Mouse (Mus musculus): Measurements from ENCODE around the gene Acbd6. TPM values are rescaled to one million over a fixed set of nuclear protein-coding genes. Genes with fewer than 3 reads are reported as not detected.

Acbd6 gene
- polyA plus RNA-seq, 1 experiment from 2014 or later: 70.8 TPM

DNA sequence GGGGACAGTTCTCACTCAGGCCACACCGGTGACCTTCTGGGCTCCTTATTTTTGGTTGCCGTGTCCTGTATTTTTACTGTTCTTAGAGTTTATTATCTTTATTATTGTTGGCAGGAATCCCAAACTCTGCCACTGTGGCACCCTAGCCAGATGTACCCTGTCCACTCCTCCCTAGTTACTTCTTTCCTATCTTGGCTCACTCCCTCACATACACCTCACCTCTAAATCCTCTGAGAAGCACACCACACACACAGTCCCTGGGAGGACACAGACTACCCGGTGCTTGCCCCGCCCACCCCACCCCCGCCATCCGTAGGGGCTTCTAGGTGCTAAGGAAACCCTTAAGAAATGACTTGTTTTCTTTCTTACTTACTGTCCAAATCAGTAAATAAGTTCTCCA lies 117.7 kb downstream of the Acbd6 start:
- H3K4me2 ChIP-seq: no peak overlapping the region
- ATAC-seq (ENCODE audit: borderline replicate concordance, extremely low read depth, low FRiP score, low TSS enrichment): no peak
- WGBS: 71% methylated on average over 6 of the region's 6 CpGs

DNA sequence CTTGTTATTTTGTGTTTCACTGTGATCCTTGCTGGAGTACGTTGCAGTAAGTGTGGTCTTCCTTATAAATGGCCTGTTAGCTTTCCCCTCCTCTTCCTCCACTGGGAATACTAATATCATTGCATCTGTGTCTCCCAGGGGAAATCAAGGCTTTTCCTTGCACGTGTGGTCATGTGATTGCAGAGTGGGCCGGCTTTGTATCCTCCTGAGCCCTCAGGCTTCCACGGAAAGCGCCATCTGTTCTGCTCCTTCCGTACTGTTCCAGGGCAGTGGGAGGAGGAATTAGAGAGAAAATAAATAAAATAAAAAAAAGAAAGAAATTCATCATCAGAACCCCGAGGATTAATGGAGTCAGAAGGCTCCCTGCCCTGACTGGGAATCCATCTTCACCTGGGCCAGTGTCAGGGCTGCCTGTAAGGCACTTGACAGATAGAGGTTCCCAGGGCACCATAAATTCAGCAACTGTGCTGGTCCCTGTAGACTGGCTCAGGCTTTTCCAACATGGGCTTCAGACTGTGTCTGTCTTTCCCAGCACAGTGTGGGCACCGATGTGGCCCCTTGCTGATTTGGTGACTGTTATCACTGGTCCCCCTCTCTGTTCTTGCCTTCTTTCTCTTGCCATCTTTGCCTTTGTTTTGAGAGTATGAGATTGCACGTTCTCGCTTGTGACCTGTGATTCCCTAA lies 123.3 kb downstream of the Acbd6 start:
- no peak overlapping the region for H3K4me2 ChIP-seq
- no peak overlapping the region for H3K27ac ChIP-seq
- no peaks in the 10 kb centered on the region for H3K9me3 ChIP-seq
- H3K4me3 ChIP-seq: no peak overlapping the region
- H3K9ac ChIP-seq: no peak overlapping the region
- no peak for ATAC-seq (ENCODE audit: borderline replicate concordance, extremely low read depth, low FRiP score, low TSS enrichment)
- WGBS: 60% methylated on average over 10 of the region's 10 CpGs
- no peaks in the 10 kb centered on the region for H3K4me1 ChIP-seq
- H3K27me3 ChIP-seq: no peaks in the 10 kb centered on the region
- no peaks in the 10 kb centered on the region for H3K36me3 ChIP-seq

More for the DNA sequence above, 117.7 kb downstream of the Acbd6 start:
- H3K9me3 ChIP-seq: no peaks in the 10 kb centered on the region
- H3K27me3 ChIP-seq: no peaks in the 10 kb centered on the region
- H3K9ac ChIP-seq: no peak overlapping the region
- no peaks in the 10 kb centered on the region for H3K4me1 ChIP-seq
- H3K36me3 ChIP-seq: no peaks in the 10 kb centered on the region
- H3K27ac ChIP-seq: no peak overlapping the region
- H3K4me3 ChIP-seq: no peak overlapping the region

DNA sequence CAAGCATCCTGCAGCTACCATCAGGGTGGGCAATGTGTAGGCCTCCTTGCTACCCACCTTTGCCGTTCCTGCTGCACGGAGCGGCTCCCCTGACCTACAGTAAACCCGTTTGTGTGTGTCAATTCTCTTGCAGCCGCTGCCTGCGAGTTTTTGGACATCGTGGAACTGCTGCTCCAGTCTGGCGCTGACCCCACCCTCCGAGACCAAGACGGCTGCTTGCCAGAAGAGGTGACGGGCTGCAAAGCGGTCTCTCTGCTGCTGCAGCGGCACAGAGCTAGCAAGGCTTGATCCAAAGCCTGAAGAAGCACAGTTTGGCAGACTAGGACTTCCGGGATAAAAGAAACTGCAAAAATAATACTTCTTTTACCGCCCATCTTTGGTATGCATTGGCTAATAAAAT lies 128.9 kb downstream of the Acbd6 start:
- no peak overlapping the region for H3K9ac ChIP-seq
- no peaks in the 10 kb centered on the region for H3K36me3 ChIP-seq
- 0 out of 2 replicates have a peak, but pooled peaks cover 6% of the 10 kb centered on the region for H3K4me1 ChIP-seq
- no peaks in the 10 kb centered on the region for H3K9me3 ChIP-seq
- no peaks in the 10 kb centered on the region for H3K27me3 ChIP-seq
- ATAC-seq (ENCODE audit: borderline replicate concordance, extremely low read depth, low FRiP score, low TSS enrichment): no peak
- H3K4me2 ChIP-seq: no peak overlapping the region
- H3K27ac ChIP-seq: no peak overlapping the region
- 61% methylated on average over 15 of the region's 15 CpGs for WGBS
- no peak overlapping the region for H3K4me3 ChIP-seq

DNA sequence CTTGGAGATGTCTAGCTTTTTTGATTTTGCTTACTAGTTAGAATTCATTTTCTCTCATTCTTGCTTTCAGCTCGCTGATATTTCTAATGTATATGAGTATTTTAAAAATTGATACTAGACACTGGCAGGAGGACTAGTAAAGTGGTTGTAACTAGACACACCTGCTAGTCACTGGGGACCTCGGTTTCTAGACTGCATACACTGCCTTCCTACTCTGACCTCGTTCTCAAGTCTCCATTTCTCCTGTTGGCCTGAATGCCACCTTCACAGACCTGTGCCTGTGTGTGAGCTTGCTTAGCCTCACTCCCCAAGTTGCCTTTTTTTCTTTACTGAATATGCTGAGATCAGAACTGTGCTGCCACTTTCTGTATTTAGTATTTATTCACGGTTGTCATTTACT lies 131.2 kb downstream of the Acbd6 start:
- Histone ChIP-seq H3K4me1 (peaks cover 11% of the 10 kb centered on the region; the same call in 1 of the 2 replicates), H3K9me3 (no peaks in the 10 kb centered on the region), H3K36me3 (no peaks in the 10 kb centered on the region), H3K27me3 (no peaks in the 10 kb centered on the region), H3K27ac (no peak overlapping the region), H3K4me3 (no peak overlapping the region), H3K9ac (no peak overlapping the region), H3K4me2 (no peak overlapping the region)
- 76% methylated on average over 4 of the region's 4 CpGs for WGBS
- ATAC-seq (ENCODE audit: borderline replicate concordance, extremely low read depth, low FRiP score, low TSS enrichment): no peak

DNA sequence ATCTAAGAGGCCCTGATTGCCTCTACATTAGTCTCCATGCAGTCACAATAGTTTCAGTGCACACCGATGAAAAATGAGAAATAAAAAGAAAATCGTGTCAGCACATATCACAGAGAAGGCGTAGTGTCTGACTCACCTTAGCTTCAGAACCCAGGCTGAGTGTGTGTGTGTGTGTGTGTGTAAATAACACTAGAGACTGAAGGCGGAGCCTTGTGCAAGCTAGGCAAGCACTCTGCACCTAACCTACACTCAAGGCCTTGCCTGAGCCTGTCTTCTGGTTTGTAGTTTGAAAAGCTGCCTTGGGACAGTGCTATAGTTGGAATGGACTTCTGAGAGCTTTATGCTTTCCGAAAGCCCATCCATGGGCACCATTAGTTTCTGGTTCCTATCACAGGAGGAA lies 131.6 kb downstream of the Acbd6 start:
- Histone ChIP-seq H3K4me2 (no peak overlapping the region), H3K9me3 (no peaks in the 10 kb centered on the region), H3K9ac (no peak overlapping the region), H3K27me3 (no peaks in the 10 kb centered on the region), H3K4me3 (no peak overlapping the region), H3K4me1 (peaks cover 11% of the 10 kb centered on the region; the same call in 1 of the 2 replicates), H3K36me3 (no peaks in the 10 kb centered on the region), H3K27ac (no peak overlapping the region)
- ATAC-seq (ENCODE audit: borderline replicate concordance, extremely low read depth, low FRiP score, low TSS enrichment): no peak
- WGBS: 80% methylated on average over 5 of the region's 5 CpGs

- no peak for ATAC-seq (ENCODE audit: borderline replicate concordance, extremely low read depth, low FRiP score, low TSS enrichment)
- Histone ChIP-seq H3K9me3 (no peaks in the 10 kb centered on the region), H3K36me3 (no peaks in the 10 kb centered on the region), H3K27ac (no peak overlapping the region), H3K27me3 (no peaks in the 10 kb centered on the region), H3K4me3 (no peak overlapping the region), H3K4me1 (peaks cover 5% of the 10 kb centered on the region; the same call in 1 of the 2 replicates), H3K9ac (no peak overlapping the region), H3K4me2 (no peak overlapping the region)
- 87% methylated on average over 6 of the region's 6 CpGs for WGBS
These were observed 134.3 kb downstream of the Acbd6 start for GRCm38 (mm10) chr1:155692230-155692629.

DNA sequence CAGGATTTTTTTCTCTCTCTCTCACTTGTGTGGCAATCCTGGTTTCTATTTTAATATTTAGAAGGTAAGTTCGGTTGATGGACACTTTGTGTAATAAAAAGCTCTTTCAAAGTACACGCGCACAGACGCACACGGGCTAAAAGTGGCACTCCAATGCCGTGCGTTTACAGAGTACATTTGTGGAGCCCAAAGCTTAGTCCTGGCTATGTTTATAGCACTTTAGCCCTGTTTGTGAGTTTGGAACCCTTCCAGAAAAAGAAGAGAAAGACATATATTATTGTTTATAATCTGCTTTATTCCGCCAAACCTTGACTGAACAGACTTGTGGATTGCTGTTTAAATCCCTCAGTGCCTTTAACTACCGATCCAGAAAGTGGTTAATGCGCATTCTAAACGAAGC lies 135.1 kb downstream of the Acbd6 start:
- H3K27me3 ChIP-seq: no peaks in the 10 kb centered on the region
- no peak overlapping the region for H3K9ac ChIP-seq
- peaks cover 5% of the 10 kb centered on the region; the same call in 1 of the 2 replicates for H3K4me1 ChIP-seq
- no peak for ATAC-seq (ENCODE audit: borderline replicate concordance, extremely low read depth, low FRiP score, low TSS enrichment)
- WGBS: 31% methylated on average over 11 of the region's 11 CpGs
- no peak overlapping the region for H3K4me3 ChIP-seq
- H3K9me3 ChIP-seq: no peaks in the 10 kb centered on the region
- no peaks in the 10 kb centered on the region for H3K36me3 ChIP-seq
- no peak overlapping the region for H3K27ac ChIP-seq
- H3K4me2 ChIP-seq: peak overlapping the region; percentile 9; the same call in 1 of the 2 replicates

- 29% methylated on average over 5 of the region's 5 CpGs for WGBS
- 0 out of 2 replicates have a peak, but pooled peaks have one; percentile 35 for ATAC-seq (ENCODE audit: borderline replicate concordance, extremely low read depth, low FRiP score, low TSS enrichment)
- H3K27me3 ChIP-seq: no peaks in the 10 kb centered on the region
- no peaks in the 10 kb centered on the region for H3K9me3 ChIP-seq
- H3K36me3 ChIP-seq: no peaks in the 10 kb centered on the region
- peak overlapping the region; percentile 9; the same call in 1 of the 2 replicates for H3K4me2 ChIP-seq
- H3K4me3 ChIP-seq: no peak overlapping the region
- H3K9ac ChIP-seq: no peak overlapping the region
- H3K27ac ChIP-seq: no peak overlapping the region
- H3K4me1 ChIP-seq: peaks cover 9% of the 10 kb centered on the region; the same call in 1 of the 2 replicates
These were observed 135.5 kb downstream of the Acbd6 start for GRCm38 (mm10) chr1:155693443-155693842.

GRCm38 (mm10) chr1:155698373-155699159 lies 140.6 kb downstream of the Acbd6 start:
- H3K27me3 ChIP-seq: no peaks in the 10 kb centered on the region
- no peak overlapping the region for H3K9ac ChIP-seq
- no peak overlapping the region for H3K27ac ChIP-seq
- 54% methylated on average over 17 of the region's 17 CpGs for WGBS
- H3K36me3 ChIP-seq: no peaks in the 10 kb centered on the region
- no peak overlapping the region for H3K4me3 ChIP-seq
- H3K9me3 ChIP-seq: no peaks in the 10 kb centered on the region
- peaks cover 9% of the 10 kb centered on the region; the same call in 1 of the 2 replicates for H3K4me1 ChIP-seq
- H3K4me2 ChIP-seq: no peak overlapping the region
- no peak for ATAC-seq (ENCODE audit: borderline replicate concordance, extremely low read depth, low FRiP score, low TSS enrichment)

- peaks cover 9% of the 10 kb centered on the region; the same call in 1 of the 2 replicates for H3K4me1 ChIP-seq
- no peak overlapping the region for H3K4me2 ChIP-seq
- no peak overlapping the region for H3K4me3 ChIP-seq
- H3K9ac ChIP-seq: no peak overlapping the region
- H3K9me3 ChIP-seq: no peaks in the 10 kb centered on the region
- no peaks in the 10 kb centered on the region for H3K27me3 ChIP-seq
- H3K36me3 ChIP-seq: no peaks in the 10 kb centered on the region
- no peak overlapping the region for H3K27ac ChIP-seq
- ATAC-seq (ENCODE audit: borderline replicate concordance, extremely low read depth, low FRiP score, low TSS enrichment): no peak
These were observed 143.0 kb downstream of the Acbd6 start for GRCm38 (mm10) chr1:155700886-155701285.

DNA sequence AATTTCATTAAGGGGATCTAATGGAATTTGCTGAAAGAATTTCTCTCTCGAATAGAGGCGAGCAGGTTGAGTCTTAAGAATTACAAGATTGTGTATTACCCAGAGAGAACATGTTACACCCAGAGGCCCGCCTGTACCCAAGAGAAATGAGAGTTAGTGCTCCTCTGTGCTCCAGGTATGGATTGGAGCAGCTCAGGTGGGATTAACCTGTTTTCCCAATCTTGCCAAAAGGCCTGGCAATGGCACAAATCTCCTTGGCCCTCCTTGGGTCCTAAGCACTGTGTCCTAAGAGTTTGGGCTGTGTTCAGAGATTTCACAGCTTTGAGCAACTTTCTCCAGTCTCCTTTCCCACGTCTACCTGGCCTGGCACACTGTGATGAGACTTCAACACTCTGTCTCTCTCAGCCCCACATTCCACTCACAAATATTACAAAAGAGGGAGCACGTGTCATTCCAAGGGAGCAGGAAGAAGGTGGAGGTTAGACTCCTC lies 145.3 kb downstream of the Acbd6 start:
- no peak overlapping the region for H3K4me2 ChIP-seq
- peaks cover 7% of the 10 kb centered on the region; the same call in 1 of the 2 replicates for H3K4me1 ChIP-seq
- no peak for ATAC-seq (ENCODE audit: borderline replicate concordance, extremely low read depth, low FRiP score, low TSS enrichment)
- no peaks in the 10 kb centered on the region for H3K27me3 ChIP-seq
- H3K36me3 ChIP-seq: no peaks in the 10 kb centered on the region
- no peaks in the 10 kb centered on the region for H3K9me3 ChIP-seq
- H3K4me3 ChIP-seq: no peak overlapping the region
- whole genome bisulfite sequencing: 81% methylated on average over 5 of the region's 5 CpGs
- H3K9ac ChIP-seq: no peak overlapping the region
- H3K27ac ChIP-seq: no peak overlapping the region

DNA sequence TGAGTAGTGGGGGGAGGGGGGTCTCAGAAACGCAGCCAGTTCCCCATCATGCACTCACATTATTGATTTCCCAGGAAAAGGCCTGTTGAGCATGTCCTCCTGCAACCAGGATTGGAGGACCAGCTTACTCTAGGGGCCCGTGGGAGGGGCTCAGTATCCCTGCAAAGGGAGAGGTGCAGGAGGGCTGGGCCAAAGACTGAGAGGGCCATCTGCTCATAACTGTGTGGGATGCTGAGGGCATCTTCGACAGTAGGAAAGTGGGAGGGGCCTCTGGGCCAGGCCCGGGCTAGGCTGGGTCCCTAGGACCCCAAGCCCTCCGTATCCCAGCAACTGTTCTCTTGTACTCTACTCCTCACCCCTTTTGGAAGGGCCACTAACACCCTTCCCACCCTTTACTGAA lies 146.3 kb downstream of the Acbd6 start:
- ATAC-seq (ENCODE audit: borderline replicate concordance, extremely low read depth, low FRiP score, low TSS enrichment): peak; percentile 37; the same call in 1 of the 2 replicates
- Histone ChIP-seq H3K9ac (no peak overlapping the region), H3K27me3 (no peaks in the 10 kb centered on the region), H3K9me3 (no peaks in the 10 kb centered on the region), H3K36me3 (no peaks in the 10 kb centered on the region), H3K4me1 (0 out of 2 replicates have a peak, but pooled peaks cover 4% of the 10 kb centered on the region), H3K4me3 (no peak overlapping the region), H3K4me2 (no peak overlapping the region), H3K27ac (no peak overlapping the region)
- WGBS: 52% methylated on average over 5 of the region's 5 CpGs

All from lung, embryonic 15.5 days (tissue).